Mouse (Mus musculus) liver, embryonic 13.5 days (tissue): ENCODE results near the gene Zfp771. TPM values are rescaled to one million over a fixed set of nuclear protein-coding genes. Genes with fewer than 3 reads are reported as not detected.

ENCODE experiments used
- ATAC-seq: fragments of 200-750 bp; cut with Nextera tagmentation; 2 replicates; pipeline ENCODE4 v1.8.0; 2017; ENCODE audit warnings: low read depth, mild to moderate bottlenecking, moderate number of reproducible peaks, moderate library complexity
- DNase-seq: peaks from one replicate; pipeline ENCODE4 v3.0.0; 2022
- H3K27ac ChIP-seq: fragments of 300-500 bp; sonication (generic); 2 replicates; pipeline ENCODE4 v1.5.1; 2015; ENCODE audit warnings: moderate library complexity, mild to moderate bottlenecking, inconsistent platforms
- H3K27me3 ChIP-seq: fragments of 300-500 bp; sonication (generic); 2 replicates; pipeline ENCODE4 v1.6.1; 2015; ENCODE audit warnings: mild to moderate bottlenecking, inconsistent platforms
- H3K36me3 ChIP-seq: fragments of 300-500 bp; sonication (generic); 2 replicates; pipeline ENCODE4 v1.6.1; 2015; ENCODE audit warnings: mild to moderate bottlenecking, inconsistent platforms
- H3K4me1 ChIP-seq: fragments of 300-500 bp; sonication (generic); replicated peaks from 2 replicates; pipeline ENCODE4 v1.6.1; 2015; ENCODE audit warnings: inconsistent platforms
- H3K4me2 ChIP-seq: fragments of 300-500 bp; sonication (generic); 2 replicates; pipeline ENCODE4 v1.6.1; 2015; ENCODE audit warnings: inconsistent platforms, mild to moderate bottlenecking, moderate library complexity
- H3K4me3 ChIP-seq: fragments of 300-500 bp; sonication (generic); replicated peaks from 2 replicates; pipeline ENCODE4 v1.5.1; 2015; ENCODE audit warnings: mild to moderate bottlenecking, inconsistent platforms
- H3K9ac ChIP-seq: fragments of 300-500 bp; sonication (generic); 2 replicates; pipeline ENCODE4 v1.6.1; 2015; ENCODE audit warnings: mild to moderate bottlenecking, inconsistent platforms
- H3K9me3 ChIP-seq: fragments of 300-500 bp; sonication (generic); replicated peaks from 2 replicates; pipeline ENCODE4 v1.6.1; 2016; ENCODE audit warnings: inconsistent platforms
- WGBS: fragments of 180-500 bp; shearing (Covaris S2); methylation state at CpG from one replicate; pipeline ENCODE4 v1.1.7; 2015; ENCODE audit not compliant: insufficient replicate concordance; 5-methylcytosine and 5-hydroxymethylcytosine counted together
- polyA plus RNA-seq: library from polyadenylated mRNA; unstranded; fragments of >200 nt; fragmentation: Nextera tagmentation; extraction: Ambion mirVana; gene quantifications from 2 replicates; pipeline ENCODE4 v1.2.1, GENCODE M21; 2015

Gene Zfp771
- polyA plus RNA-seq, 1 experiment from 2014 or later: 20.6 TPM

DNA sequence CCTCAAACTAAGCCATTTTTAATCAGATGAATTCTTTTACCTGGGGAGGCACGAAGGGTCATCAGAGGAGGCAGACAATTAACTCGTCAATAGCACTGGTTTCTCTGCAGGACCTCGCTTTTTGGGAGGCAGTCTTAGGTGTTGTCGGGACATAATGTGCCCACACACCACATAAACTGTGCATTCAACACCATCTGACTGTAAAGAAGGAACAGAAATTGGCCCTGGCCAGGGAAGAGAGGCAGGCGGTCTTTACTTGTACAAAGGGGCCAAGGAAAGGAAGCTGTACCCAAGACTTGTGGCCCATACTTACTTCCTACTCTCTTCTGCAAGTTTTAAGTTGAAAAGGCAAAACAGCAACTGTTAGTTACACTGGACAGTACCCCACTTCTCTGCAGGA is 12.4 kb downstream of the Zfp771 start:
- no peak for DNase-seq
- Histone ChIP-seq H3K4me3 (no peak overlapping the region), H3K4me2 (no peak overlapping the region), H3K9ac (no peak overlapping the region), H3K27me3 (no peaks in the 10 kb centered on the region), H3K9me3 (no peaks in the 10 kb centered on the region), H3K27ac (peak overlapping the region; percentile 10; the same call in 1 of the 2 replicates), H3K4me1 (peaks cover 79% of the 10 kb centered on the region), H3K36me3 (peaks cover 17% of the 10 kb centered on the region)
- no peak for ATAC-seq
- 73% methylated on average over 5 of the region's 5 CpGs for WGBS

DNA sequence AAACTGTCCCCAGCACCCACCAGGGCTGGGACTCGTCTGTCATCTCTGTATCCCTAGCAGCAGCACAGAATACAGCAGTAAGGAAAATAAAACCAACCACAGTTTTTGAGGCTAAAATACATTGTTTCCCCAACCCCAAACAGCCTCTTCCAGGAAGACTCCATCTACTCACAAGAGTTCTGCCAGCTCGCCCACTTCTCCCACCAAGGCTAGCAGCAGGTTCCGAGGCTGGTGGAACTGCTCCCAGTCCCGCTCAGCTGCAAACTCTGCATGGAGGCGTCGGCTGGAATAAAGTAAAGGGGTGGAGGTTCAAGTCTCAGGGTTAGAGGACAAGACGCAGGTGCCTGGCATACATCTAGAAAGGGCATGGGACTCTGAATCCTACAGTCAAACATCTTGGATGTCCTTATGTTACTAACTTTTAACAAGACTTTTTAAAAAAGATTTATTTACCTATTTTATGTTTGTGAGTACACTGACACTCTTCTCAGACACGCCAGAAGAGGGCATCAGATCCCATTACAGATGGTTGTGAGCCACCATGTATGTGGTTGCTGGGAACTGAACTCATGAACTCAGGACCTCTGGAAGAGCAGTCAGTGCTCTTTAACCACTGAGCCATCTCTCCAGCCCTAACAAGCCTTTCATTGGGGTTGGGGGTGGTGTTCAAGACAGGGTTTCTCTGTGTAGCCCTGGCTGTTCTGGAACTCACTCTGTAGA is 15.3 kb downstream of the Zfp771 start:
- Histone ChIP-seq H3K4me2 (peak overlapping the region; percentile 94), H3K27me3 (no peaks in the 10 kb centered on the region), H3K9me3 (no peaks in the 10 kb centered on the region), H3K9ac (peak overlapping the region; percentile 84; the same call in 1 of the 2 replicates), H3K4me3 (peak overlapping the region; percentile 80), H3K36me3 (peaks cover 16% of the 10 kb centered on the region), H3K4me1 (peaks cover 85% of the 10 kb centered on the region), H3K27ac (peak overlapping the region; percentile 11; the same call in 1 of the 2 replicates)
- ATAC-seq: no peak
- WGBS: 62% methylated on average over 8 of the region's 8 CpGs
- no peak for DNase-seq

DNA sequence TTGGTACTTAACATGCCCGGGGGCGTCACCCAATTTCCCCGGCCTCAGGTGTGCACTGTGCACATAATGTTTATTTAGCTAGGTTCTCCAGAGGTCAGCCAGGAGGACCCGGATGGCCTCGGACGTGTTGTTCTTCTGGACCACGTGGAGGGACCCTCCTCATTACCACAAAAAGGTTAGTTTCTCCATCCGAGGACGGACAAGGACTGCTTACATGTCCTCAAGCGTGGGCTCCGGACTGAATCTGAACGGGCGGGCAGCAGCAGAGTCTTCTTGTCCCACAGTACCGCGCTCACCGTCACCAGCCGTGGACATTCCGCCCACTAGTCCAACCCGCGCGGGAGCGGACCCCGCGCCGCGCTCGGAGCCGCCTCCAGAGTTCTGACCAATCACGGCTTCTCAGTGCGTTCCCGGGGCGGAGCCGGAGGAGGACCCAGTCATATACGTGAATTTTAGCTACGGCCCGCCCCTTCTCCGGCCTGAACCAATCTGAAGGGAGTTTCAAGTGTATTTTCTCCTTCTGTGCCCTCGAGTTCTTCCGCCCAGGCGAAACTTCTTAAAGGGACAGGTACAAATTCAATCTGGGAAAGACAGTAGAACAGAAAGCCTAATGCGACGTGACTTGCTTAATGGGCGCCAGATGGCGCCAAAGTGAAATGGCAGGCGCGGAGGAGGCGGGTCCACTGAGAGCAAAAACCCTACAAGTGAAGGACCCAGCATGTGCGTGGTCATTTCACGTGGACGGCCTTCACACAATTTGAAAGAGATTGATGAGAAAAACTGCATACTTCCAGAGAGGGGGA is 16.4 kb downstream of the Zfp771 start, which contains the start of gene Dctpp1:
Gene Dctpp1 (minus strand): TSS at position 401 of the 803 bp plus-strand sequence.
- DNase-seq (peak; percentile 97), ATAC-seq (peak; percentile 94)
- under 1% methylated on average over 50 of the region's 50 CpGs for WGBS
- H3K27me3 ChIP-seq: no peaks in the 10 kb centered on the region
- peak within 1 kb of the TSS; percentile 94 for H3K4me2 ChIP-seq
- H3K27ac ChIP-seq: peak within 1 kb of the TSS; percentile 67
- H3K9ac ChIP-seq: peak within 1 kb of the TSS; percentile 84
- no peaks in the 10 kb centered on the region for H3K9me3 ChIP-seq
- peaks cover 73% of the 10 kb centered on the region for H3K4me1 ChIP-seq
- peak within 1 kb of the TSS; percentile 80 for H3K4me3 ChIP-seq
- H3K36me3 ChIP-seq: peaks cover 16% of the 10 kb centered on the region

DNA sequence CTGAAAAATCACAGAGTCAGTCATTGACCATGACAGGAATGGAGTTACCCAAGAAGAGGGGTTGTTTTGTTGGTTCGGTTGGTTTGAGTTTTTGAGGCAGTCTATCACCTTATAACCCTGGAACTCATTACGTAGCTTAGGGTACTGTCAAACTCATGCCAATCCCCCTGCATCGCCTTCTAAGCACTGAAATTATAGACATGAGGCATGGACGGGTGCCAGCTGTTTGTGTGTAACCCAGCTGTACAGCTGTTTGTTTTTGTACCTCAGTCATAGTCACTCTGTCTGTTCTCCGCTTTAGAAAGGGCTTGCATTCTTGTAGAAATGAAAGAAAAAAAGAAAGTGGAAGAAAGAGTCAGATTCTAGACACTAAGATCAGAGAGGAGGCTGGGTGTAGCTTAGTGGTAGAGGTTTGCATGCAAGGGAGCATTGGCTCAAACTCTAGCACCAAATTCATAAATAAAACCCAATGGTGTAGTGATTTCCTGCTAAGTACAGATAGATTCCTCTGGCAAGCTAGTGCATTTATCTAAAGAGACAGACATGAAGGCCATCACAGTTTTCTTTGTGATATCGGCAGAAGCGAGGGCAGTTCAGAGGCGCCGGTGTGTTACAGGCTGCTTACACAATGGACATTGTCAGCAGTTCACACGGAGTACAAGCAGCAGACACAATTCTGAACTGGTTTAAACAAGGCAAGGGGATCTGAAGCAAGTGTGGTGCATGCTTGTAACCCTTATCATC is 18.3 kb downstream of the Zfp771 start:
- Histone ChIP-seq H3K4me1 (peaks cover 56% of the 10 kb centered on the region), H3K9me3 (no peaks in the 10 kb centered on the region), H3K27ac (peak overlapping the region; percentile 34; the same call in 1 of the 2 replicates), H3K27me3 (no peaks in the 10 kb centered on the region), H3K9ac (peak overlapping the region; percentile 14; the same call in 1 of the 2 replicates), H3K4me2 (0 out of 2 replicates have a peak overlapping the region, but pooled peaks have one; percentile 10), H3K36me3 (0 out of 2 replicates have a peak, but pooled peaks cover 4% of the 10 kb centered on the region), H3K4me3 (no peak overlapping the region)
- no peak for DNase-seq
- no peak for ATAC-seq
- WGBS: 42% methylated on average over 10 of the region's 10 CpGs

DNA sequence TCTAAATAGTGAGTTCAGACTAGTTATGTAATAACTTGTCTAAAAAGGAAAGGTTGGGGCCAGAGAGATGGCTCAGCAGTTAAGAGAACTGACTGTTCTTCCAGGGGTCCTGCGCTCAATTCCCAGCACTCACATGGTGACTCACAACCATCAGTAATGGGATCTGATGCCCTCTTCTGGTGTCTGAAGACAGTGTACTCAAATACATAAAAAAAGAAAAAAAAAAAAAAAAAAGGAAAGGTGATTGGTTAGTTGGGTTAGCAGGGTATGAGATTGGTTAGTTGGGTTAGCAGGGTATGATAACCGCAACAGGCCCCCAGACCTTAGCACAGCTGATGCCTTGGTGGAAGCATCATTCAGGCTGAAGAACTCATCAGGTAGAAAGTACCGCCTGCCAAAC is 19.5 kb downstream of the Zfp771 start:
- Histone ChIP-seq H3K9me3 (no peaks in the 10 kb centered on the region), H3K4me1 (peaks cover 44% of the 10 kb centered on the region), H3K9ac (no peak overlapping the region), H3K27me3 (no peaks in the 10 kb centered on the region), H3K4me3 (no peak overlapping the region), H3K36me3 (0 out of 2 replicates have a peak, but pooled peaks cover 5% of the 10 kb centered on the region), H3K4me2 (no peak overlapping the region), H3K27ac (no peak overlapping the region)
- DNase-seq (no peak), ATAC-seq (no peak)
- WGBS: 89% methylated on average over 3 of the region's 3 CpGs

DNA sequence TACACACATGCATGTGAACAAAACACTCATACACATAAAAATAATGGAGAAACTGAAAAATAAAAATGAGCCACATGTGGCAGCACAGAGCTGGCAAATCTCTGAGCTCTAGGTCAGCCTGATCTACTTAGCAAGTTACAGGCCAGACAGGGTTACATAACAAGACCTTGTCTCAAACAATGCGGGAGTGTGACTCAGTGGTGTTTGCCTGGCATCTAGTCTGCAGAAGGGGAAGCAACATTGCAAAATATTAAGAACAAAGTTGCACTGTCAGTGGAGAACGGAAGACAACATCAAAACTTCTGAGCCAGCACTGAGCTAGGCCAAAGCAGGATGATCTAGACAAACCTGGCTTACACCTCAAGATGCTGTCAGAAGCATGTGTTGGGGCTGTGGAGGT is 26.2 kb downstream of the Zfp771 start:
- no peaks in the 10 kb centered on the region for H3K9me3 ChIP-seq
- H3K4me2 ChIP-seq: 0 out of 2 replicates have a peak overlapping the region, but pooled peaks have one; percentile 85
- DNase-seq (no peak), ATAC-seq (no peak)
- 59% methylated on average over 2 of the region's 2 CpGs for WGBS
- peaks cover 45% of the 10 kb centered on the region for H3K4me1 ChIP-seq
- peaks cover 42% of the 10 kb centered on the region for H3K36me3 ChIP-seq
- H3K4me3 ChIP-seq: no peak overlapping the region
- no peak overlapping the region for H3K9ac ChIP-seq
- H3K27ac ChIP-seq: no peak overlapping the region
- H3K27me3 ChIP-seq: no peaks in the 10 kb centered on the region

DNA sequence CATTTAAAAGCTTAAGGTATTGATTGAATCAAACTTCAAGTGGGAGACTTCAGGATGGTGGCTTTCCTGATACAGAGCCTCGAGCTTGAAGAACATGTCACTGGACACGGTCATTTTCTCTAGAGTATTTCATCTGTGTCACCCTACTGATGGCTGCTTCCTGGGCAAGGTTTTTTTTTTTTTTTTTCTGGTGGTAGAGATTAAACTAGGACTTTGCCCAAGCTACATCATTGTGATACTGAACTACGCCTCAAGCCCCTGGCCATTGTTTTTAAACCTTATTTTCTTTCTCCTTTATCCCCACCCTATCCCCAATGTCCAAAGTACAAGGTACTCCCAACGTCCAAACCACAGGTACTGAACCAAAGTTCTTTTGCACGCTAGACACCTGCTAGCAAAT is 26.6 kb downstream of the Zfp771 start:
- no peak overlapping the region for H3K27ac ChIP-seq
- H3K4me1 ChIP-seq: peaks cover 47% of the 10 kb centered on the region
- H3K4me2 ChIP-seq: peak overlapping the region; percentile 85
- no peaks in the 10 kb centered on the region for H3K27me3 ChIP-seq
- H3K9me3 ChIP-seq: no peaks in the 10 kb centered on the region
- H3K36me3 ChIP-seq: peaks cover 42% of the 10 kb centered on the region
- no peak for ATAC-seq
- no peak for DNase-seq
- WGBS: 68% methylated on average over 5 of the region's 5 CpGs
- H3K9ac ChIP-seq: no peak overlapping the region
- 0 out of 2 replicates have a peak overlapping the region, but pooled peaks have one; percentile 90 for H3K4me3 ChIP-seq

DNA sequence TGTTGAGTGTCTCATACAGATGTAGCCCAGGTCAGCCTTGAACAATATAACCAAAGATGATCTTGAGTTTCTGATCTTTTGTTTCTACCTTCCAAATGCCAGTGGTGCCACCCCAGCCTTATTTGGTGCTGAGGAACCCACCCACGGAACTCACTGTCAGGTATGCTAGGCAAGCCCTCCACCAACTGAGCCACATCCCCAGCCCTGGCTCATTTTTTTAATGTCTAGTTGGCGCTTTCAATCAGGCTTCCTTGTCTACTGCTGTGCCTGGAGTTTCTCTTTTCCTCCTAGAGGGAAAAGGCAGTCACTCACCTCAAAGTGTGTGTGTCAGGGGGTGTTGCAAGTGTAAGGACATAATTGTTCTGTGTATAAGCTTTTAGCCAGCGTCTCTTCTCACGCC is 27.0 kb downstream of the Zfp771 start:
- Histone ChIP-seq H3K36me3 (peaks cover 42% of the 10 kb centered on the region), H3K4me1 (peaks cover 47% of the 10 kb centered on the region), H3K9ac (peak overlapping the region; percentile 8; the same call in 1 of the 2 replicates), H3K27ac (peak overlapping the region; percentile 44), H3K4me2 (peak overlapping the region; percentile 85), H3K9me3 (no peaks in the 10 kb centered on the region), H3K4me3 (peak overlapping the region; percentile 90), H3K27me3 (no peaks in the 10 kb centered on the region)
- ATAC-seq (no peak), DNase-seq (no peak)
- WGBS: 79% methylated on average over 4 of the region's 4 CpGs

DNA sequence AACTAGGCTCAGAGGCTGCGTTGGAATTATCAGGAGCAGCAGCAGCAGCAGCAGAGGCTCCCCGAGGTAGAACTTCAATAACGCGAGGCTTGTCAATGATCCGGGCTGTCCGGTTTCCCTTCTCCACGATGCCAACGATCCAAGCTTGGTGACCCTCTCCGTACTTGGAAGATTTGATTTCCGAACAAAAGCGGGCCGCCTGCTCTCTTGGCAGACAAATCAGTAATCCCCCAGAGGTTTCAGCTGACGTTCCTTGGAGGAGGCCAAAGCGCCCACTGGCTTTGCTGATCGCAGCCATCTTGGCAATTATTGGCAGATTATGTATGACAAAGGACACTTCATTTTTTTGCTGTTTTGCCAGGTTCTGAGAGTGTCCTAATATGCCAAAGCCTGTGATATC is 28.5 kb downstream of the Zfp771 start:
- WGBS: 86% methylated on average over 15 of the region's 15 CpGs
- Histone ChIP-seq H3K4me3 (peak overlapping the region; percentile 90), H3K27ac (peak overlapping the region; percentile 88; the same call in 1 of the 2 replicates), H3K36me3 (peaks cover 42% of the 10 kb centered on the region), H3K9me3 (no peaks in the 10 kb centered on the region), H3K4me2 (peak overlapping the region; percentile 85), H3K4me1 (peaks cover 53% of the 10 kb centered on the region), H3K9ac (peak overlapping the region; percentile 96), H3K27me3 (no peaks in the 10 kb centered on the region)
- ATAC-seq (no peak), DNase-seq (no peak)

DNA sequence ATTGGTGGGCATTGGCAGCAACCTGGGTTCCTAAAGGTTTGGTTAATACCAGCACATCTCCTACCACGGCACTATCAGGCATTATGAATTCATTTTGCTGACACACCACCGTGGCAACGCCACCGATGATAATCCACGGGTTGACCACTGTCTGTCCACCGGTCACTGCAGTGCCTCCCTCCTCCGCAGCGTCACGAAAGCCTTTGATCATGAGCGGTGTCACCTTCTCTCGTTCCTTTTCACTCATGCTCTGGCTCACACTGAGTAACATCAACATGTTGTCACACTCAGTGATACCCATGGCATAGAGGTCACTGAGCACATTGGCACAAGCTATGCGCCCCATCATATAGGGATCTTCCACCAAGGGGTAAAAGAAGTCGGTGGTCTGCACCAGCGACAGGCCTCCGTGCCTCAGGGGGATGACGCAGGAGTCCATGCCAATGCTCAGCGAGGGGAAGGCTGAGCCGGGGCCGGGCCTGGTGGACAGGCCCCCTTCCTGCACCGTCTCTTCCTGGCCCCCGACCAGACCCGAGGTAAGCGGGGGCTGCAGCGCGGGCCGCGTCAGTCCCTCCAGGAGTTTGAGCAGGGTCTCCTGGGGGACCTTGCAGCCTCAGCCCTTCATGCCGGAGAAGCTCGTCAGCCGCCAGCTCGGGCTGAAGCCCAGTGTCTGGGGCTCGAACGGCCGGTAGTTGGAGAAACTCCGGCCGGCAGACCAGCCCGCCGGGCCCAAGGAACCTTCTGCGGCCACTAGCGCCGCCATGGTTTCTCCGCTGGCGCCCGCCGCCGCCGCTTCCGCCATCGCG is 29.2 kb downstream of the Zfp771 start:
- H3K4me2 ChIP-seq: peak overlapping the region; percentile 85
- 11% methylated on average over 50 of the region's 50 CpGs for WGBS
- peak overlapping the region; percentile 96 for H3K9ac ChIP-seq
- no peaks in the 10 kb centered on the region for H3K9me3 ChIP-seq
- peak; percentile 43 for ATAC-seq
- H3K27me3 ChIP-seq: no peaks in the 10 kb centered on the region
- peak overlapping the region; percentile 88 for H3K27ac ChIP-seq
- peaks cover 39% of the 10 kb centered on the region for H3K36me3 ChIP-seq
- DNase-seq: no peak
- H3K4me3 ChIP-seq: peak overlapping the region; percentile 90
- peaks cover 60% of the 10 kb centered on the region for H3K4me1 ChIP-seq
